Mouse (Mus musculus): Measurements from ENCODE around the gene Atxn2l.
A peak's percentile ranks its signal among the peaks of the same experiment; 100 is the strongest.

Atxn2l gene

GRCm38 (mm10) chr7:126503273-126503878 is at the start of gene Atxn2l:
Gene Atxn2l (minus strand): TSS chr7:126503437.
- peak; percentile 99 for DNase-seq

GRCm38 (mm10) chr7:126545631-126546030 is 42.4 kb upstream of the Atxn2l start:
- DNase-seq: no peak

DNA sequence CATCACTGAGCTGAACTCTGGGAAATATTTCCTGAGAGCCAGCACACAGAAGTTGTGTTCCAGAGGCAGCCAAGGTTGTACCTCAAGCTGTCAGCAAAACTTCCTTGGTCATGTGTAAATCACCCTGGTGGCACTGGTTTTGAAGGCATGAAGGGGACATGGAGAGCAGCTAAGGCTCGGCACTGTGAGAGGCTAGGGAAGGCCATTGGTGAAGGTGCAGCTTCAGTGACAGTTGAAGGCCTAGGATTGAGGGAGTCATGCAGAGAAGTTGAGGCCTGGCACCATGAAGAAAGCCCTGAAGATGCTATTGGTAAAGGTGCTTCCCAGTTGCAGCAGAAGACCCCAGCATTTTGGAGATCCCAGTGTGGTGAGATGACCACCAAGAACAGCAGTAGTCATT is 38.4 kb upstream of the Atxn2l start:
- no peak for DNase-seq

DNA sequence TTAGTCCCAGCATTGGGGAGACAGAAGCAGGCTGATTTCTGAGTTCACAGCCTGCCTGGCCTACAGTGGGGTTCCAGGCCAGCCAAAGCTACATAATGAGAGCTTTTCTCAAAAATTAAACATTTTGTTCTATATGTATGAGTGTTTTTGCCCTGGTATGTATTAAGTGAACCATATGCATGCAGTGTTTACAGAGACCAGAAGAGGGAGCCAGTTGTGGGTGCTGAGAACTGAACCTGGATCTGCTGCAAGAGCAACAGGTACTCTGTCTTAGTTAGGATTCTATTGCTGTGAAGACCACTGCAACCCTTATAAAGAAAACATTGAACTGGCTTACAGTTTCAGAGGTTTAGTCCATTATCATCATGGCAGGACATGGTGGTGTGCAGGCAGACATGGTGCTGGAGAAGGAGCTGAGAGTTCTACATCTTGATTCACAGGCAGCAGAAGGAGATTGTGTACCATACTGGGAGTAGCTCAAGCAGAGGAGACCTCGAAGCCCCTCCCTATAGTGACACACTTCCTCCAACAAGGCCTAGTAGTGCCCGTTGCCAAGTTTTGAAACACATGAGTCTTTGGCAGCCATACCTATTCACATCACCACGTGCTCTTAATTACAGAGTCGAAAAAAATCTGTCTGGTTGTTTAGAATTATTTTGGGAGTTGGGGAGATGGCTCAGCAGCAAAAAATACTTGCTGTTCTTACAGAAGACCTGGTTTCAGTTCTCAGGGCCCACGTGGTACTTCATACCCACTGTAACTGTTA is 34.8 kb upstream of the Atxn2l start:
- DNase-seq: no peak

DNA sequence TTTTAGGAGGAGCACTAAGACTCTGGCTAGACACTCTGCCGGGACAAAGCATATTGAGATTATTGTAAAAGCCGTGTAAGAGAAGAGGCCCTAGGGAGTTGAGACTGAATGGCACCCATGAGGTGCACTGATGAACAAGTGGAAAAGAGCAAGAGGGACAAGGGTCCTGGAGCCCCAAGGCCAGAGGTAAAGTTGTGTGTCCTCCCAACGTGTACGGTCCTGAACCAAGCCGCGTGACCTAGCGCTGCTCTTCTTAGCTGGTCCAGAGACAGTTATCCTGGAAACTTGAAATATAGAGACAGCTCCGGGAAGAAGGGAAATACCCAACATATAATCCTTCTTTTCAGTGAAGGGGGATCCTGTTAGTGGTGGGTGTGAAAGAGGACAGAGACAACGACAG is 33.2 kb upstream of the Atxn2l start:
- DNase-seq: no peak

- no peak for DNase-seq
Measured at GRCm38 (mm10) chr7:126535766-126536165, 32.5 kb upstream of the Atxn2l start.

GRCm38 (mm10) chr7:126533434-126533833 is 30.2 kb upstream of the Atxn2l start:
- no peak for DNase-seq

DNA sequence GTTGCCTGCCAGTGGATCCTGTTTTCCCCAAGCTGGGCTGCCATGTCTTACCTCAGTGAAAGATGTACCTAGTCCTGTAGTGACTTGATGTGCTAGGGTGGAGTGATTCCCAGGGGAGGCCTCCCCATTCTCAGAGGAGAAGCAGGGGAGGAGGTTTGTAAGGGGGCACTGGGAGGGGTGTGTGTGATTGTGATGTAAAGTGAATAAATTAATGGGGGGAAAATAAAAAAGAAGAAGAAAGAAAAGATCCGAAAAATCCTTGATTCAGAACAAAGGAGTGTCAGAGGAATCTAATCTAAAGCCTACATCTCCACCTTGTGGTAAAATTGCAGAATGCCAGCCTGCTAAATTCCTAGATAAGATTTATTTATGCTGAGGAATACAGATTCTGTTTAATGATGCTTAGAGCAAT is 24.9 kb upstream of the Atxn2l start:
- DNase-seq: peak; percentile 23

DNA sequence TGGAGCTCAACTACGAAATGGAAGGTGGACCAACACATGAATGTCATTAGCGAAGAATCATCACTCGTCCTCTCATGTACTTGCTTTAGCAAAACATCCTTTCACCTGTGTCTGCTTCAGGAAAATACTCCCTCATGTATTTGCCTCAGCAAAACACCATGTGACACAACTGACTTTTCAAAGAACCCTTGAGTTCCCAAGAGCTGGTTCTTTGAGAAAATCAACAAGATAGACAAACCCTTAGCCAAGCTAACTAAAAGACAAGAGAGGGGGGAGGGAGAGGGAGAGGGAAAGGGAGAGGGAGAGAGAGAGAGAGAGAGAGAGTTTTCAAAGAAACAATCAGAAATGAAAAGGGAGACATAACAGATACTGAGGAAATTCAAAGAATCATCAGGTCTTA is 20.1 kb upstream of the Atxn2l start:
- no peak for DNase-seq

DNA sequence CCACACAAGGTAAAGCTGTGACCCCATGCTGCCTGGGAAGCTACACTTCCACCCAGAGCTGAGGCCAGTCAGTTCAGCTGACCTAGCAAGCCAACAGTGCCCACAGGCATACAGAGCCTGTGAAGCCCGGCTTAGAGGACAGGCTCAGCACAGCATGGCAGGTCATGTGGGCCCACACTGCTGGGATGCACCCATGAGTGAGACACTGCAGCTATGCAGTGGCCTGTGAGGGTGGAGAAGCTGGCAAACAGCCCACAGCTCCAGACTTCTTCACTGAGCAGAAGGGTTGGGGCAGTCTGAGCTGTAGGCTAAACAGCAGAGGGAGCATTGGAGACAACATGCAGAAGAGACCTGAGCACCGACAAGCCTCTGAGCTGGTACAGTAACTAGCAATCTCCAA is 16.3 kb upstream of the Atxn2l start:
- peak; percentile 46 for DNase-seq

DNA sequence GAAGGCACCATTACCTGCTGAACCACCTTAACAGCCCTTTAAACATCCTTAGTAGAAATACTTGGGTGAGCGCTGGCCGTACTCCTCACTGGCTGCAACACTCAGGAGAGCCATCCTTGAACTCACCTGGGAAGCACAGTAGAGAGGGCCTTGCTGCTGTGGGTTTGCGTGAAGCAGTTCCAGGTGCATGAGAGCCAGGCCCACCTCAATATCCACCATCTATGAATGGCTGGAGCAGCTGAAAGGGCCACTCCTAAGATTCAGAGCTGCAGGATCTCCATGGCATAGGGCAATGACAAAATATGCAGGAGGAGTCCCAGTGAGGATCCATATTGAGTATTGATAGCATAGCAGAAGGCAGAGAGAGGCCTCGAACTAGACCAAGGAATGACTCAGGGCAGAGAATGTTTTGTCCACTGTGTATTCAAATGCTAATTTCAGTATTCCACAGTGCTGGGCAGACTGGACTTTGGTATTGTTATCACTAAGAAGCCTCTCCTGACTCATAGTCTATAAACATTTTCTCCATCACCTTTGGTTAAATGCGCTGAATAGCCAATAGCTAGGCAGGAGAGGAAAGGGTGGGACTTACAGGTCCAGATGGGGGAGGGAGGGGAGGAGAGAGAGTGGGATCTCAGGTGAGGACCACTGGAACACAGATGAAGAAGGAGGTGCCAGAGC is 15.2 kb upstream of the Atxn2l start:
- no peak for DNase-seq

GRCm38 (mm10) chr7:126511287-126511686 is 8.1 kb upstream of the Atxn2l start:
- DNase-seq: no peak

DNA sequence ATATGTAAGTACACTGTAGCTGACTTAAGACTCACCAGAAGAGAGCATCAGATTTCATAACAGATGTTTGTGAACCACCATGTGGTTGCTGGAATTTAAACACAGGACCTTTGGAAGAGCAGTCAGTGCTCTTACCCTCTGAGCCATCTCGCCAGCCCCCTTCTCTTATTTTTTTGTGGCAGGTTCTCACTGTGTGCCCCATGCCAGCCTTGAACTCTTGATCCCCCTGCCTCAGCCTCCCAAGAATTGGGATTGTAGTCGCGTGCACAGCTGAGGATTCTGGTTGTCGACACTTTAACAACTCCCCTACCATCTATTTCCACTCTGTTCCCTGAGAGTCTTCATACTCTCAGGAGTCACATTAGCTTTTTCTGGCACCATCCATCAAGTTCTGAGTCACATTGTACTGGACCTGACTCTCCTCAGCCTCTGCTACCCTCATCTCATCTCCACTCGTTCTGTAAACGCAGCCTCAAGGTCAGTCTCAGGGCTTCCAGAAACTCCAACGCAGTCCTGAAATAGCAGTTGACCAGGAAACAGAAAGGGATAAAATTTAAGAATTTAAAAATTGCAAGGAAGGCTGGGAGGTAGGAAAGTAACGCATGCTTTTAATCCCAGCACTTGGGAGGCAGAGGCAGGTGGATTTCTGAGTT is 4.0 kb upstream of the Atxn2l start:
- no peak for DNase-seq

- DNase-seq: no peak
Measured at GRCm38 (mm10) chr7:126504913-126505312, 1.7 kb upstream of the Atxn2l start.

- no peak for DNase-seq
Measured at GRCm38 (mm10) chr7:126502751-126503150, 486 bp downstream of the Atxn2l start.

DNA sequence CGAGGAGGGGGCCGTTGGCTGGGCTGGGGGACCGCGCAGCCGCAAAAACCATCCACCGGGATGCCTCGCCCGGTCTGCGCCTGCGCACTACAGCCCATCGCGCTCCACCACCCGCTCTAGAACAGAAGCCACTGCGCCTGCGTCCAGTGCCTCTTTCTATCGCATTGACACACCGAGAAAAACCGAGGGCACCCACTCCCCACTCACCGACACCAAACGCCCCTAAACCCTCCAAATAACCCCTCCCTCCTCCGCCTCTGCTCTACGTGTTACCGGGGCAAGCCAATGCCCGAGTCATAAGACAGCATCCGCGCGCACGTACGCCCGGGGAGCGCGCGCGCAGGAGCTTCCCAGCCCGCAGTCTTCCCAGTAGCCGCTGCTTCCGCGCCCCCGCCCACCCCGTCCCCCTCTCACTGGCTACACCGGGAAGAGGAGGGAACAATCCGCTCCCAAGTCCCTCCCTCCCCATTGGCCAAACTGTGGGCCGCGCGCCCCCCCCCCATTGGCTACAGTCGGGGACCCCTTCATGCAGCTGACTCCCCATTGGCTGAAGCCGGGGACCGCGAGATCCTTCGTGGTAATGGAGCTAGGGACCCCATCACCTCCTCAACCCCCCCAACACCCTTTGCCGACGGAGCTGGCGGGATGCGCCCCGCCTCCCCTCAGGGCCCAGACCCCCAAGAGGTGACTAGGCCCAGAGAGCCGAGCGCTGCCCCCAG is 1.1 kb downstream of the Atxn2l start:
- peak; percentile 94 for DNase-seq

- DNase-seq: no peak
Measured at GRCm38 (mm10) chr7:126501684-126502022, 1.6 kb downstream of the Atxn2l start.

- DNase-seq: no peak
Measured at GRCm38 (mm10) chr7:126499416-126499815, 3.8 kb downstream of the Atxn2l start.

DNA sequence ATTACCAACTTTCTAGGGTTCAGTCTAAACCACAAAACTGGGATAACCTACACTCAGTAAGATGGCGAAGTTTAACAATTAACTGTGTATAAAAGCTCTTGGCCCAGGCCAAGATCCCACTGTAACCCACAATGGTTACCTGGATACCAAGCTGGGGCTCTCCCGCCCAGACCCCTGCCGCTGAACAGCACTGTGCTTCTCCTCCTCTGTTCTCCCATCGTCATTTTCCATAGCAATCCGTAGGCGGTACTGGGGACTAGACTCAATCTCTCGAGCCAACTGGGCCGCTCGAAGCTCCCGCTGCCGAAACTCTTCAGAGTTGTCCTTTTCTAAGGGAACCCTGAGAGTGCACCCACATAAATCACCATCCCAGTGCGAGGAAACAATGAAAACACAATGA is 5.3 kb downstream of the Atxn2l start:
- DNase-seq: no peak

GRCm38 (mm10) chr7:126496475-126496874 is 6.8 kb downstream of the Atxn2l start:
- DNase-seq: no peak

DNA sequence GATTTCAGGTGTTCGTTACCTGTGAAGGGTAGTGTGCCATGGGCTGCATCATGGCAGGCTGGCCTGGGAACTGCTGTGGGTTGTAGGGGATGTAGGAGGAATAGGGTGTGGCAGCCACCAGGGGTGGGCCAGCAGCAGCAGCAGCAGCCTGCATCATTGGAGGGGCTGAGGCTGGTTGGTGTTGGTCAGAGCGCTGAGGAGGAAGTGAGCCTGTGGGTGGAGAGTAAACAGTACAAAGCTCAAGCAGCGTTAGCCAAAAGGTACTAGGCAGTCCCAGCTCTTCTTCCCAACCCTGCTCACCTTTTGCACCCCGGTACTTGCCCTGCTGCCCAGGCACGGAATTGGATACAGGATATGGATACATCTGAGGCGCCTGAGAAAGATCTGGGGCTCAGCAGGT is 9.1 kb downstream of the Atxn2l start:
- DNase-seq: no peak

DNA sequence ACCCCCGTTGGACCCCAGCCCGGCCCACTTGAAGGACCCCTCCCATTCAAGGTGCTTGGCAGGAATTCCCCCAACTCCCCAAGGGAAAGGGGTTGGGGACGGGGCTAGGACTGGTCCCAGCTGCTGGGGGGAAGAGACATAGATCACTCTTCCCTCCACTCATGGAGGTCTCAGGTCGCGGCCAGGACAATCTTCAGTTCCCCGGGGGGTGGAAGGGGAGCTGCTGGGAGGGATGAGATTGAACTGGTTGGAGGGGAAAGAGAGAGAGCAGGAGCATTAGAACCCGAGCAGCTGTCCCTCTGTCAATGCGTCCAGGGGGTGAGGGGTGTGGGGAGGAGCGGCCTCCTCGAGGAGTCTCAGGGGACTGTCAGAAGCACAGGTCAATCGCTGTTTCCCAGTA is 11.3 kb downstream of the Atxn2l start:
- no peak for DNase-seq

- no peak for DNase-seq
Measured at GRCm38 (mm10) chr7:126491005-126491404, 12.2 kb downstream of the Atxn2l start.
